Mouse (Mus musculus): ENCODE results near the gene 1700037C18Rik.

DNA sequence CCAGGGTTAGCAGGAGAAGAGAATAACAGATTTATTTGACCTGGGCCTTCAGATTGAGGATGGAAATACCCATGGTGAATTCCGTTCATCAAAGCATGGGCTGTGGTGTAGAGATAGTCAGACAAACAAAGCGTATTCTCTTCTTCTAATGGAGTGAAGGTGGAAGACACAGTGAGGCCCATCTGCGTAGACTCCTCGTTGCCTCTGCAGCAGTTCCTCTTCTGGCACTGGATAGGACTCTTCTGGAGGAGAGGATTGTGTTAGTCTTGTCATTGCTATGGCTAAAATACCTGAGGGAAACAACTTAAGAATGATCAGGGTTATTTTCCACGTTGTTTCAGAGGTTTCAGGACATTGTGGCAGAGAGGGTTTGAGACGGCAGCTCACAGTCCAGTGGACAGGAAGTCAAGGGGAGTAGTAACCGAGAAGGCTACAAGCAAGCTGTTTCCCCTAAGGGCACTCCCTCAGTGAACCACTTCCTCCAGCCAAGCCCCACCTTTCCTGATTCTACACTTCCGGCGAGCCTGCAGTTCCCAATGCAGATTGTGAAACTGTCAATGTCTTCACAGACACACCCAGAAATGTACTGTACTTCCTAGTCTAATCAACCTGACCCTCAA, 13.2 kb downstream of the 1700037C18Rik start:
- TF ChIP-seq CTCF (IDR thresholded peaks at IDR 0.05; ENCODE audit: extremely low read depth, insufficient read depth, insufficient read length, insufficient replicate concordance) (no peak), POLR2A (IDR thresholded peaks at IDR 0.05; ENCODE audit: low read depth, low read length) (peak; percentile 89)
